Mouse (Mus musculus) urinary bladder, postnatal 10 days (tissue): ENCODE measurements around the gene Ech1.

Source experiments
- DNase-seq: peaks from one replicate; pipeline ENCODE4 v3.0.0; 2022; ENCODE audit warnings: low spot score

Ech1 gene

DNA sequence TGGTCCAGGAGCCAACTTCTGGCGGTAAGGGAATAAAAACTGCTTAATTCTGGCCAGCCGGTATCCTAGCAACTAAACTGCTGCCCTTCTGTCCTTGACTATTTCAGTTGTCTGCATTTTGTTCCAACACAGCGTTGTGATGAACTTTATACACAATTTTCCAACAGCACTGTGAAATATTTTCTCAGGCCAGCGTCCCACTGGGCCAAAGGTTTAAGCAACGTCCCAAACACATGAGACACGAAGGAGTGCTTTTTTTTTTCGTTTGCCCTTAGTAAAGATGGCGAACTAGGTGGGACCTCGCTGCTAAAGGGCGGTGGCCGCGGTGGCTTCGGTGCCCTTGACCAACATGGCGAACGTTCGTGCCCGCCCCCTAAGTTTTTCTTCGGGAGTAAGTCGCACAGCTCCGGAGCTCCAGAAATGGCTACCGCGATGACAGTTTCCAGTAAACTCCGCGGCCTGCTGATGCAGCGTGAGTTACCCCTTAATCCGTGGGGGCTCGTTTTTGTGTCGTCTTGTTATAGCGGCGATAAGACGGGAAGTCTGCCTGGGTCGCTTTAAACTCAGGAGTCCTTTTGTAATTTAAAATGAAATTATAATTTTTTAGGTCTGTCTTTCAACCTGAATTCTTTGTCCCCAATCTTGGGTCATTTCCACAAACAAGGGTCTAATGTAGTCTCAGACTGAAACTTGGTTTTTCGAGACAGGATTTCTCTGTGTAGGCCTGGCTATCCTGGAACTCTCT lies at the start of gene Ech1:
Gene Ech1 (plus strand): TSS at position 277 of the 745 bp plus-strand sequence.
- peak; percentile 73 for DNase-seq

DNA sequence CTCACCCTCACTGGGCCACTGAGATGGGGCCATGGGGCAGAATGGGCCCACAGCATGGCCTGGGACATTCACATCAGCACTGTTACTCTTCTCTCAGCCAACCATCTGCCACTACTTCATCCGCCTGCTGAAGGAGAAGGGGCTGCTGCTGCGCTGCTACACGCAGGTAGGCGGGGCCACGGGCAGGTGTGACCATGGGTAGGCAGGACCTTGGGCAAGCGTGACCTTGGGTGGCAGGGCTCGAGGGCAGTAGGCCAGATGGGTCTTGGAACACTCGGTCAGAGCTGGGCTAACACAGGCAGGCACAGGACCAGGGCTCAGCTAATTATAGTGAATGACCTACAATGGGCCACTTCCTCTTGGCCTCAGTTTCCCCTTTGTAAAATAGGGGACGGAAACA lies 46.2 kb upstream of the Ech1 start:
- no peak for DNase-seq

GRCm38 (mm10) chr7:28780067-28780658 lies 44.9 kb upstream of the Ech1 start:
- DNase-seq, result peak; percentile 66

- no peak for DNase-seq
Measured at GRCm38 (mm10) chr7:28780857-28781256, 44.2 kb upstream of the Ech1 start.

DNA sequence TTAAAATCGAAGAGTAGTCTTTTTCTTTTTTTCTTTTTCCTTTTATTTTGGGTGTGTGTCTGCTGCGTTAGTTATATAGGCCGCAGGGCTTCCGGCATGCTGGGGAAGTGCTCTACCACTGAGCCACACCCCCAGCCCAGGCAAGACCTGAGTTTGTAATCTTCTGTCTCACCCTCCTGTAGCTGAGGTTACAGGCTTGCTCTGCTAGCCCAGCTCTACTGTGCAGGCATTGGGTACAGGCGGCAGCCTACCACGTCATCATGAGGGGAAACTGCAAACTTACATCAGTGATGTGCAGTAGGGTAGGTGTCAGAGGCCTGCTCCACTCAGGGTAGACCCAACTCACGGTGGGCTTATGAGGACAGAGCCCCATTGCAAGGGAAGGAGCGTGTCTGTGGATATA lies 43.8 kb upstream of the Ech1 start:
- DNase-seq, result no peak

DNA sequence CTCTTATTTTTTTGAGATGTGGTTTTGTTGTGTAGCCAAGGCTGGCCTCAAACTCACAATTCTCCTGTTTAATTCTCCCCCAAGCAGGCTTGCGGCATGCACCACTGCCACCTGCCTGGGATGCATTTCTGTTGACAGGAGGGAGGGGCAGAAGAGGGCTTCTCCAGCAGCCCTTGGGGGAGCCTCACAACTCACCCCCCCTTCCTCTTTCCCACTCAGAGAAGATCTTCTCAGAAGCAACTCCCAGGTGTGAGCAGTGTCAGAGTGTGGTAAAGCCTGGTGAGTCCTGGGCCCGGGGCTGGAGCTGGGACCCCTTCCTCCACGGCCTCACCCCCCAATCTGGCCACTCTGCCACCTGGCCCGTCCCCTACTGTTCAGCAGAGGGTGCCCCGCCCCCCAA lies 39.9 kb upstream of the Ech1 start:
- DNase-seq, result no peak

- DNase-seq, result no peak
Measured at GRCm38 (mm10) chr7:28787884-28788283, 37.1 kb upstream of the Ech1 start.

- no peak for DNase-seq
Measured at GRCm38 (mm10) chr7:28788307-28789195, 36.5 kb upstream of the Ech1 start, which contains the start of gene Rinl. Gene Rinl (plus strand): TSS chr7:28788969.

- no peak for DNase-seq
Measured at GRCm38 (mm10) chr7:28789235-28789634, 35.8 kb upstream of the Ech1 start.

GRCm38 (mm10) chr7:28790066-28790806 lies 34.8 kb upstream of the Ech1 start:
- no peak for DNase-seq

- DNase-seq, result no peak
Measured at GRCm38 (mm10) chr7:28791706-28792105, 33.3 kb upstream of the Ech1 start.

DNA sequence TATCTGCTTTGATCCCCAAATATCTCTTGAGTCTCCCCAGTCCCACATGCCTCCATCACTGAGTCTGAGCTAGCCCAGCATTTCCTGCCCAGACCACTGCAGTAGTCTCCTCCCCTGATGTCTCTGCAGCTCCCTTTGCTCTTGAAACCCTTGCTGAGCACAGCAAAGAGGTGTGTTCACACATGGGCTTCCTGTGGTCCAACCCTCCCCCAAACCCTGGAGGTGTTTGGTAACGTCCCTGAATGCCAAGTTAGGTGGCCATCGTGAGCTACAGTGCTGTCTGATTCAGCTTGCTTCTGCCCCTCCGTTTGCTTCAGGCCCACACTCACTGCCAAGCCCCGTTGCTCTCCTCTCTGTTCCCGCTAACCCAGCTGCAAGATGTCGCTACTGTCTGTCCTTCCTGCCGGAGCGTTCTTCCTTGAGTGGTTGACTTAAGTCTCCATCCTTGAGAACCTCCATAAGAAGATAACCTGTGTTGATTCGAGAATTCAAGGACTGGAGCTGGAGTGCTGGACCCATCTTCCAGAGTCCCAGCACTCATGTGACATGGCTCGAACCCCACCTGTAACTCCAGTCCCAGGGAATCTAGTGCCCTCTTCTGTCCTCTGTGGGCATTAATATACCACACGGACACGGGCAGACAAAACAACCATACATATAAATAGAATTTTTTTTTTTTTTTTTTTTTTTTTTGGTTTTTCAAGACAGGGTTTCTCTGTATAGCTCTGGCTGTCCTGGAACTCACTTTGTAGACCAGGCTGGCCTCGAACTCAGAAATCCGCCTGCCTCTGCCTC lies 32.4 kb upstream of the Ech1 start:
- no peak for DNase-seq

- no peak for DNase-seq
Measured at GRCm38 (mm10) chr7:28793834-28794233, 31.2 kb upstream of the Ech1 start.

GRCm38 (mm10) chr7:28794496-28794895 lies 30.5 kb upstream of the Ech1 start:
- DNase-seq, result no peak

DNA sequence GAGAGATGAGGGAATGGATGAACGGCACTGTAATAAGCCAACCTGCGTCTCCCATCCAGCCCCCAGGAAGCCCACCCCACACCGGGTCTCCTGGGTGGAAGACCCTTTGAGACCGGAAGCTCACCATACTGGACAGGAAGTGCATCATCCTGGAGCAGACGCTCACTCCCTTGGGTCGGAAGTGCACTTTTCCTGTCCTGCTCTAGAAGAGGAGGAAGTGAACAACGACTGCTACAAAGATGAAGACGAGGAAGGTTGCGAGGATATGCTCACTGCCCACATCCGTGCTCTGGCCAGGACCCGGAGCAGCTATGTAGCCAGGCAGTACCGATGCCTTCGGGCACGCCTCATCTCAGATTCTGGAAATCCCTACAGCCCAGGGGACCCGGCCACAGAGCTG lies 29.2 kb upstream of the Ech1 start:
- no peak for DNase-seq

DNA sequence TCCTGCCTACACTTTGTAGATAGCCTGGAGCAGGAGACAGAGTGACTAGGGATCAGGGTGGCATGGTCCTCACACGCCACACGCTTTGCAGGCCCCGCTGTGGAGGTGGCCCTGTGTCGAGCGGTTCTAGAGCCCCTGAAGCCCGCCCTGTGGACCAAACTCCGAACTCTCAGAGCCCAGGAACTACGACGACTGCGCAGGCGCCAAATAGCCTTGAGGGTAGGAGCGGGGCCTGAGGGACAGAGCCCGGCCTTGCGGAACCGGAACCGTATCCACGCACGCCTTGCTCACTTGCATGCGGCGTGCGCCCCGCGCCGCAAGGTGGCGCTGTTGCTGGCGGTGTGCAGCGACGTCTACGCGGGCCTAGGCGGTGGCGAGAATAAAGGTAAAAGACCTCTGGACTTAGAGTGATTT lies 28.4 kb upstream of the Ech1 start:
- DNase-seq, result peak; percentile 56

DNA sequence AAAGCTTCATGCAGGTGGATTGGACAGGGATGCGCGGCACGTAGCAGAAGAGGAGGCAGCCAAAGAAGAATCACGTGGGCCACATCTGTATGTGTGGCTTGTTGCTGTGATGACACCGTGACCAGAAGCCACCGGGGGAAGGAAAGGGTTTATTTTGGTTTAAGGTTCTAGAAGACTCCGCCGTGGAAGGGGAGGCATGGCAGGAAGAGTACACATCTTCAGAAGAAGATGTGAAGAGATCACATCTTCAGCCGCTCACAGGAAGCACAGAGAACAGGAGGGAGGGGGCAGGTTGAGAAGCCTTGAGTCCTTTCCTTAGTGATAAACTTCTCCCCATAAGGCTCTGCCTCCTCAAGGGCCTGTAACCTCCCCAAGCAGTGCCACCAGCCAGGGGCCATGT lies 25.0 kb upstream of the Ech1 start:
- DNase-seq, result no peak

GRCm38 (mm10) chr7:28801451-28801850 lies 23.6 kb upstream of the Ech1 start:
- DNase-seq, result no peak

- no peak for DNase-seq
Measured at GRCm38 (mm10) chr7:28801901-28802670, 22.9 kb upstream of the Ech1 start.

DNA sequence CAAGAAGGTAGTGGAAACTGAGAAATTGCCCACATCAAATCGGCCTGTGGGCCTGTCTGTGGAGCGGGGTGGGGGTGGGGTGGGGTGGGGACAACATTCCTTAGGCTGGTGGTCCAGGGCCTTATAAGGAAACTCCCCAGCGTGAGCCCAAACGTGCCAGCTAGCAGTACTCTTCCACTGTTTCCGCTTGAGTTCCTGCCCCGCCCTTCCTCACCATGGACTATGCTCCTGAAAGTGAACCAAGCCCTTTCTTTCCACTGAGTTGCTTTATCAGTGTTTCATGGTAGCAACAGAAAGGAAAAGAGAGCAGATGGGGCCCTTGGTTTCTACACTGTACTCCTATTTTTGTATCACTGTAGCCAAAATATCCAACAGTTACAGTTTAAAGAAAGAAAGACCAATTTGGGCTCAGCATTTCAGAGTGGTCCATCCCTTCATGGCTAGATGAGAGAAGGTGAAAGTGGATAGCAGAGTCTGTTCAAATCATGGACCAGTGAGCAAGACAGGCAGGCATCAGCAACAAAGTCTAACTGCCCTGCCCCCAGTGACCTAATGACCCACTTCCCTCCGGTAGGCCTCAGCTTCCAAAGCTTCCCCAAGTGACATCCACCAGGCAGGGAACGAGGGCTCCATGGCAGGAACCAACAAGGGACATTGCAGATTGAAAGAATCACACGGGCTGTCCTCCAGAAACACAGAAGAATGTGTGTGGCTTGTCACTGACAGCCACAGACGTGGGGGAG lies 22.0 kb upstream of the Ech1 start:
- DNase-seq, result no peak
